Mouse (Mus musculus) B cell, adult 67 days (primary cell): ENCODE data around the gene Ubb. TPM values are rescaled to one million over a fixed set of nuclear protein-coding genes. Genes with fewer than 3 reads are reported as not detected.

Experiments used
- total RNA-seq, 2 experiments: library from RNA; stranded (reverse); gene quantifications; 4 replicates each; pipeline ENCODE4 v1.2.4; 2023

Gene Ubb
- total RNA-seq: 1,000 to 10,000 TPM; 1,128 to 1,293 TPM

GRCm38 (mm10) chr11:62550727-62551225 lies at the start of gene Ubb:
Gene Ubb, plus strand, starts transcription at chr11:62551171.

GRCm38 (mm10) chr11:62539089-62539890 lies 11.7 kb upstream of the Ubb start, which contains the start of gene Cenpv:
Gene Cenpv, minus strand, starts transcription at chr11:62539261.

GRCm38 (mm10) chr11:62573959-62574702 lies 23.2 kb downstream of the Ubb start, which contains the start of gene Trpv2:
Gene Trpv2, plus strand, starts transcription at chr11:62574486.

Other genes with a start within 250 kb of the Ubb start
- 1 to 10 TPM; 6.1 to 9.6 TPM for gene Pigl, start 92.7 kb upstream of the Ubb start, total RNA-seq
- gene Ncor1, start 92.6 kb upstream of the Ubb start, total RNA-seq: 100 to 1,000 TPM; 348 to 361 TPM
- gene Cenpv, start 11.9 kb upstream of the Ubb start, total RNA-seq: 1 to 10 TPM; 1.9 TPM
- gene Trpv2, start 23.3 kb downstream of the Ubb start, total RNA-seq: 10 to 100 TPM; 49.7 to 52.3 TPM
- 1 to 10 TPM; 5.2 to 5.7 TPM for gene Lrrc75a, start 97.4 kb downstream of the Ubb start, total RNA-seq
- 10 to 100 TPM; 23.2 to 33.6 TPM for gene Mmgt2, start 97.5 kb downstream of the Ubb start, total RNA-seq
- gene Zfp287, start 180.7 kb downstream of the Ubb start, total RNA-seq: 10 to 100 TPM in 1 of 2 experiments, 1 to 10 TPM in 1; 8.2 to 11.8 TPM
- gene Gm10428, start 201.9 kb downstream of the Ubb start, total RNA-seq: not detected
- gene Zfp286, start 238.3 kb downstream of the Ubb start, total RNA-seq: 1 to 10 TPM in 1 of 2 experiments, under 1 TPM in 1; 0.24 to 1.5 TPM